Mouse (Mus musculus): ENCODE measurements around the gene Plscr5. TPM values are rescaled to one million over a fixed set of nuclear protein-coding genes. Genes with fewer than 3 reads are reported as not detected.

The Plscr5 gene
- polyA plus RNA-seq (2012; rRNA removed), result not detected in 2 replicates

GRCm38 (mm10) chr9:92192636-92193035, at the start of gene Plscr5:
Gene Plscr5 (plus strand): TSS chr9:92192936.

GRCm38 (mm10) chr9:92249447-92249852, 56.7 kb downstream of the Plscr5 start, which contains the start of gene Plscr1:
Gene Plscr1 (plus strand): TSS chr9:92249750.

Other genes with a start within 250 kb of the Plscr5 start
- gene Plscr1, start 56.8 kb downstream of the Plscr5 start, polyA plus RNA-seq (2012; rRNA removed), result 16.2 and 17.1 TPM in 2 replicates
- 2.4 and 4.2 TPM in 2 replicates for gene Plscr2, start 82.7 kb downstream of the Plscr5 start, polyA plus RNA-seq (2012; rRNA removed)
- not detected in 2 replicates for gene 1700057G04Rik, start 116.4 kb downstream of the Plscr5 start, polyA plus RNA-seq (2012; rRNA removed)